Mouse (Mus musculus) small intestine, adult 10 weeks (tissue): ENCODE data around the gene Serping1. TPM values are rescaled to one million over a fixed set of nuclear protein-coding genes. Genes with fewer than 3 reads are reported as not detected.

ENCODE experiments used
- polyA plus RNA-seq: library from polyadenylated mRNA; stranded (reverse); fragments of 350-450 nt; fragmentation: Illumina TruSeq; extraction: RNeasy Lipid Tissue Mini Kit (QIAGEN cat#74804); gene quantifications from one replicate; pipeline ENCODE4 v1.2.3, GENCODE M21; 2014; ENCODE audit warnings: low replicate concordance

Serping1 gene
- 11.1 TPM for polyA plus RNA-seq

GRCm38 (mm10) chr2:84775241-84775640 lies at the start of gene Serping1:
Gene Serping1, minus strand, starts transcription at chr2:84775444.

GRCm38 (mm10) chr2:84822552-84822951 lies 47.3 kb upstream of the Serping1 start, which contains the start of gene Smtnl1:
Gene Smtnl1, minus strand, starts transcription at chr2:84822652.

GRCm38 (mm10) chr2:84798493-84798921 lies 23.3 kb upstream of the Serping1 start, which contains the start of gene Ube2l6:
Gene Ube2l6, plus strand, starts transcription at chr2:84798828.

GRCm38 (mm10) chr2:84743561-84743960 lies 31.7 kb downstream of the Serping1 start, which contains the start of gene Gm19426:
Gene Gm19426, minus strand, starts transcription at chr2:84743655.

GRCm38 (mm10) chr2:84733579-84734300 lies 41.5 kb downstream of the Serping1 start, which contains the start of gene Ypel4:
Gene Ypel4, plus strand, starts transcription at chr2:84734058.

GRCm38 (mm10) chr2:84727172-84727858 lies 47.9 kb downstream of the Serping1 start, which contains the start of gene Clp1:
Gene Clp1, minus strand, starts transcription at chr2:84727350.

Other genes with a start within 250 kb of the Serping1 start
- 411 TPM for gene Ctnnd1, start 124.7 kb downstream of the Serping1 start, polyA plus RNA-seq
- not detected for gene Btbd18, start 116.4 kb downstream of the Serping1 start, polyA plus RNA-seq
- gene Selenoh, start 104.7 kb downstream of the Serping1 start, polyA plus RNA-seq, result 10.8 TPM
- gene Gm28635, start 97.4 kb downstream of the Serping1 start, polyA plus RNA-seq, result not detected
- 51.2 TPM for gene Med19, start 97.0 kb downstream of the Serping1 start, polyA plus RNA-seq
- 75.6 TPM for gene Tmx2, start 96.3 kb downstream of the Serping1 start, polyA plus RNA-seq
- gene Zdhhc5, start 60.3 kb downstream of the Serping1 start, polyA plus RNA-seq, result 88.7 TPM
- gene Clp1, start 48.1 kb downstream of the Serping1 start, polyA plus RNA-seq, result 24.1 TPM
- 0.63 TPM for gene Ypel4, start 41.4 kb downstream of the Serping1 start, polyA plus RNA-seq
- gene Gm19426, start 31.8 kb downstream of the Serping1 start, polyA plus RNA-seq, result not detected
- 142 TPM for gene Ube2l6, start 23.4 kb upstream of the Serping1 start, polyA plus RNA-seq
- not detected for gene Smtnl1, start 47.2 kb upstream of the Serping1 start, polyA plus RNA-seq
- gene Timm10, start 51.6 kb upstream of the Serping1 start, polyA plus RNA-seq, result 0.74 TPM
- 0.45 TPM for gene Slc43a1, start 63.4 kb upstream of the Serping1 start, polyA plus RNA-seq
- gene Rtn4rl2, start 111.3 kb upstream of the Serping1 start, polyA plus RNA-seq, result not detected
- 20.7 TPM for gene Slc43a3, start 161.1 kb upstream of the Serping1 start, polyA plus RNA-seq
- gene Prg2, start 205.0 kb upstream of the Serping1 start, polyA plus RNA-seq, result not detected
- gene Prg3, start 212.8 kb upstream of the Serping1 start, polyA plus RNA-seq, result not detected